Mouse (Mus musculus): ENCODE measurements around the gene Prrc2a. TPM values are rescaled to one million over a fixed set of nuclear protein-coding genes. Genes with fewer than 3 reads are reported as not detected.

Prrc2a gene
- polyA plus RNA-seq, 1 experiment from 2014 or later = 281 TPM

DNA sequence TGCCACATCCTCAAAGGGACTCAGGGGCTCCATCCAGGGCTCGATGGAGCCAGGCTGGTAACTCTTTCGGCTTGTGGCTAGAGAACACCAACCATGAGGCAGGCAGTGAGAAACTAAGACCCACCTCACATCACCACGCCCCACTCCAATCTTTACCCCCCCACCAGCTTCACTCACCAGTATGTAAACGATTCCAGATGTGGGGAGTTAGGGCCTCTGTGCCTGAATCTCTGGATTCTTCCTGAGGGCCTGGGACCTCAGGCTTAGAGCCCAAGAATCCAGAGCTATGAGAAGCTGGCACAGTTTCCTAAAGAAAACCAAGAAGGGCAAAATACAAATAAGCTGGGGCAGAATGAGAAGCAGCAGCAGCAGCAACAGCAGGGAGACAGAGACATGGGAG, 10.8 kb downstream of the Prrc2a start:
- Histone ChIP-seq H3K27ac (ENCODE audit: low read depth, low read length) (no peak overlapping the region), H3K4me2 (ENCODE audit: low read depth, low read length, severe bottlenecking) (no peak overlapping the region), H3K4me3 (ENCODE audit: low read depth, low read length) (no peak overlapping the region), H3K36me3 (ENCODE audit: control insufficient read depth, insufficient read depth, low read length) (peaks cover 81% of the 10 kb centered on the region), H3K4me1 (replicated peaks; ENCODE audit: control insufficient read depth, insufficient read depth, low read length) (no peaks in the 10 kb centered on the region), H3K9me3 (ENCODE audit: control insufficient read depth, low read length) (no peaks in the 10 kb centered on the region), H3K27me3 (ENCODE audit: control insufficient read depth, insufficient read depth, low read length) (no peaks in the 10 kb centered on the region), H3K9ac (ENCODE audit: low read length) (no peak overlapping the region)
- DNase-seq (ENCODE audit: low spot score) = no peak
- no peak for ATAC-seq (replicated peaks; ENCODE audit: low FRiP score)
- 90% methylated on average over 4 of the region's 4 CpGs for WGBS

GRCm38 (mm10) chr17:35153077-35153476, 11.6 kb downstream of the Prrc2a start:
- Histone ChIP-seq H3K36me3 (ENCODE audit: control insufficient read depth, insufficient read depth, low read length) (peaks cover 74% of the 10 kb centered on the region), H3K4me1 (replicated peaks; ENCODE audit: control insufficient read depth, insufficient read depth, low read length) (no peaks in the 10 kb centered on the region), H3K4me2 (ENCODE audit: low read depth, low read length, severe bottlenecking) (no peak overlapping the region), H3K9me3 (ENCODE audit: control insufficient read depth, low read length) (no peaks in the 10 kb centered on the region), H3K27ac (ENCODE audit: low read depth, low read length) (no peak overlapping the region), H3K4me3 (ENCODE audit: low read depth, low read length) (no peak overlapping the region), H3K27me3 (ENCODE audit: control insufficient read depth, insufficient read depth, low read length) (no peaks in the 10 kb centered on the region), H3K9ac (ENCODE audit: low read length) (no peak overlapping the region)
- peak; percentile 52 for DNase-seq (ENCODE audit: low spot score)
- 93% methylated on average over 9 of the region's 9 CpGs for WGBS
- ATAC-seq (replicated peaks; ENCODE audit: low FRiP score) = no peak

DNA sequence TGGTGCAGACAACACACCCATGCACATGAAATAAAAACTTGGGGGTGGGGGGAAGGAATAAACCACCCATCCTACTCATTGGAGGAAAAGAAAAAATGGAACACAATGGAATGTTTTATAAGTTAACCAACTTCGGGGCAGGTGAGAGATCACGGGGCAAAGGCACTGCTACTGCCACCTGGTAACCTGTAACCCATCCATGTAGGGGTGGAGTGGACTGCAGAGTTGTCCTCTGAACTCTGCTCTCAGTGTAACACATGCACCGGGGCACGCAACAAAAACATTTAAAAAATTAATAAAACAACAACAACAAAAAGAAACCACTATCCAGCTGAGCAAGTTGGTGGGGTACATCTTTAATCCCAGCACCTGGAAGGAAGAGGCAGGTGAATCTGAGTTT, 12.6 kb downstream of the Prrc2a start:
- Histone ChIP-seq H3K9ac (ENCODE audit: low read length) (no peak overlapping the region), H3K4me3 (ENCODE audit: low read depth, low read length) (no peak overlapping the region), H3K27ac (ENCODE audit: low read depth, low read length) (no peak overlapping the region), H3K9me3 (ENCODE audit: control insufficient read depth, low read length) (no peaks in the 10 kb centered on the region), H3K4me2 (ENCODE audit: low read depth, low read length, severe bottlenecking) (no peak overlapping the region), H3K4me1 (replicated peaks; ENCODE audit: control insufficient read depth, insufficient read depth, low read length) (no peaks in the 10 kb centered on the region), H3K36me3 (ENCODE audit: control insufficient read depth, insufficient read depth, low read length) (peaks cover 65% of the 10 kb centered on the region), H3K27me3 (ENCODE audit: control insufficient read depth, insufficient read depth, low read length) (no peaks in the 10 kb centered on the region)
- DNase-seq (ENCODE audit: low spot score) = no peak
- no peak for ATAC-seq (replicated peaks; ENCODE audit: low FRiP score)
- 97% methylated on average over 4 of the region's 4 CpGs for WGBS

DNA sequence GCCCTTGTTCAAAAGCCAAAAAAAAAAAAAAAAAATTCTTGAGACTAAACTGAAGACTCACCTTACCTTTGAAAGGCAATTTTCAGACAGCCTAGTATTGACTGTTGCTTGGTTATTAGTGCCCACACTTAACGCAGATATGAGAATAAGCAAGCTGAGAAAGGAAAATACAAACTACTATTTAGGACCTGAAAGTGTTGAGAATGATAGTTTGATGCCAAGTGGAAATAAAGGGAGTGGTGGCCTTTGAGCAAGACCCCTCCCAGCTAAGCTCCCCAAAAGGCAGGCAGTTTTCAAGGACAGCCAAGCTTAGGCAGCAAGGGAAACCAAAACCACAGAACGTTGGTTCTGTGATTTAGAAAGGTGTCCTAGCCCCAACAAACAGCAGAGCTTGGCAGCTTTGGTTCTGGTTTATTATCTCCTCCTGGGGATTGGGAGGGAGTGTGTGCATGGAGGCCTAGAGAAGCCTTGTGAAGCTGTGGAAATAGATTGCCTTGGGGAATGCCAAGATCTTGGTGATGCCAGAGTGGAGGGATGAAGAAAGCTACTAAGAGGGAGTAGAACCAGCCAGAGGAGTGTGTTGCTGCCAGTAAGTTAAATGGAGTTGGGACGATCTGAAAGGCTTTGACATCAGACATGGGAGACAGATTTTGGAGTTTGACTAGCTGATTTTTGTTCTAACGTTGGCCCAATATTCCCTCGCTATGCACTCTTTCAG, 16.6 kb downstream of the Prrc2a start:
- Histone ChIP-seq H3K9me3 (ENCODE audit: control insufficient read depth, low read length) (no peaks in the 10 kb centered on the region), H3K4me2 (ENCODE audit: low read depth, low read length, severe bottlenecking) (no peak overlapping the region), H3K4me3 (ENCODE audit: low read depth, low read length) (no peak overlapping the region), H3K27me3 (ENCODE audit: control insufficient read depth, insufficient read depth, low read length) (no peaks in the 10 kb centered on the region), H3K36me3 (ENCODE audit: control insufficient read depth, insufficient read depth, low read length) (peaks cover 58% of the 10 kb centered on the region), H3K4me1 (replicated peaks; ENCODE audit: control insufficient read depth, insufficient read depth, low read length) (no peaks in the 10 kb centered on the region), H3K27ac (ENCODE audit: low read depth, low read length) (0 out of 2 replicates have a peak overlapping the region, but pooled peaks have one; percentile 6), H3K9ac (ENCODE audit: low read length) (no peak overlapping the region)
- no peak for ATAC-seq (replicated peaks; ENCODE audit: low FRiP score)
- 70% methylated on average over 5 of the region's 5 CpGs for WGBS
- DNase-seq (ENCODE audit: low spot score) = no peak

DNA sequence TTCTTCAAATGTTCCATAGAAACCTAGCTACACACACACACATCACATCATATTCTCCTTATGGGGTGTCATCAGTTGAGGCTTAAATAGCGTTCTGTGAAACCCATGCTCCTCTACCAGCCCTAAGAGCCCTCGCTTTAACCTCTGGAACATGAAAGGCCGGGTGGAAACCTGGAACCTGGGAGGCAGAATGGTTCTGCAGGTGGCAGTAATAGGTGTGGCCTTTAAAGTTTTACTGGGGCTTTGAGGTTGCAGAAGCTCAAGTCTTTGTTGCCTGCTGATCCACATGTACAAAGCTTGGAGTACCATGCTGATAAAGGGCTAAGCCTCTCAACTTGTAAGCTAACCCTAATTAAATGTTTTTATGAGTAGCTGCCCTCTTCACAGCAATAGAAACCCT, 17.3 kb downstream of the Prrc2a start:
- 65% methylated on average over 3 of the region's 3 CpGs for WGBS
- H3K36me3 ChIP-seq (ENCODE audit: control insufficient read depth, insufficient read depth, low read length) = peaks cover 58% of the 10 kb centered on the region
- no peaks in the 10 kb centered on the region for H3K4me1 ChIP-seq (replicated peaks; ENCODE audit: control insufficient read depth, insufficient read depth, low read length)
- no peak overlapping the region for H3K27ac ChIP-seq (ENCODE audit: low read depth, low read length)
- no peak overlapping the region for H3K9ac ChIP-seq (ENCODE audit: low read length)
- no peaks in the 10 kb centered on the region for H3K27me3 ChIP-seq (ENCODE audit: control insufficient read depth, insufficient read depth, low read length)
- no peak overlapping the region for H3K4me3 ChIP-seq (ENCODE audit: low read depth, low read length)
- DNase-seq (ENCODE audit: low spot score) (no peak), ATAC-seq (replicated peaks; ENCODE audit: low FRiP score) (no peak)
- H3K4me2 ChIP-seq (ENCODE audit: low read depth, low read length, severe bottlenecking) = no peak overlapping the region
- H3K9me3 ChIP-seq (ENCODE audit: control insufficient read depth, low read length) = no peaks in the 10 kb centered on the region

DNA sequence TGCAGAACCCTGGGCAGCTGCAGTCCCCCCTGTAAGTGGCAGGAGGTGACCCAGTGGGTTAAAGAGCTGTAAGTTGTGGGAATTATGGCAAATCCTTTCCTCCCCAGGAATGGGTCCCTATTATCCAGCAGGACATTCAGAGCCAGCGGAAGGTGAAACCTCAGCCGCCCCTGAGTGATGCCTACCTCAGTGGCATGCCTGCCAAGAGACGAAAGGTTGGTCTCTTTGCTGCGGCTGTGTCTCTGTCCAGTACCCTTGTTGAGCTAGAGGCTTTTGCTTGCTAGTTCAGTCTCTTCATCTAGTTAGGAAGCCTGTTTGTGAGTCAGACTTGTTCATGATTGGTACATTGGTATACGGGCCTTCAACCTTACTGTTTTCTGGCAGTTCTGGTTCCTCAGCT, 18.6 kb downstream of the Prrc2a start:
- Histone ChIP-seq H3K4me1 (replicated peaks; ENCODE audit: control insufficient read depth, insufficient read depth, low read length) (no peaks in the 10 kb centered on the region), H3K4me3 (ENCODE audit: low read depth, low read length) (no peak overlapping the region), H3K4me2 (ENCODE audit: low read depth, low read length, severe bottlenecking) (no peak overlapping the region), H3K9ac (ENCODE audit: low read length) (no peak overlapping the region), H3K36me3 (ENCODE audit: control insufficient read depth, insufficient read depth, low read length) (peaks cover 59% of the 10 kb centered on the region), H3K27ac (ENCODE audit: low read depth, low read length) (no peak overlapping the region), H3K9me3 (ENCODE audit: control insufficient read depth, low read length) (no peaks in the 10 kb centered on the region), H3K27me3 (ENCODE audit: control insufficient read depth, insufficient read depth, low read length) (no peaks in the 10 kb centered on the region)
- 89% methylated on average over 5 of the region's 5 CpGs for WGBS
- no peak for ATAC-seq (replicated peaks; ENCODE audit: low FRiP score)
- no peak for DNase-seq (ENCODE audit: low spot score)

- DNase-seq (ENCODE audit: low spot score) (no peak), ATAC-seq (replicated peaks; ENCODE audit: low FRiP score) (no peak)
- H3K27ac ChIP-seq (ENCODE audit: low read depth, low read length) = no peak overlapping the region
- no peak overlapping the region for H3K9ac ChIP-seq (ENCODE audit: low read length)
- H3K4me1 ChIP-seq (replicated peaks; ENCODE audit: control insufficient read depth, insufficient read depth, low read length) = no peaks in the 10 kb centered on the region; the same call in 1 of the 2 replicates
- no peaks in the 10 kb centered on the region for H3K27me3 ChIP-seq (ENCODE audit: control insufficient read depth, insufficient read depth, low read length)
- 89% methylated on average over 6 of the region's 6 CpGs for WGBS
- no peak overlapping the region for H3K4me2 ChIP-seq (ENCODE audit: low read depth, low read length, severe bottlenecking)
- H3K4me3 ChIP-seq (ENCODE audit: low read depth, low read length) = no peak overlapping the region
- H3K9me3 ChIP-seq (ENCODE audit: control insufficient read depth, low read length) = no peaks in the 10 kb centered on the region
- H3K36me3 ChIP-seq (ENCODE audit: control insufficient read depth, insufficient read depth, low read length) = peaks cover 55% of the 10 kb centered on the region
Measured at GRCm38 (mm10) chr17:35141971-35142370, 22.7 kb downstream of the Prrc2a start.

- Histone ChIP-seq H3K9ac (ENCODE audit: low read length) (no peak overlapping the region), H3K27ac (ENCODE audit: low read depth, low read length) (no peak overlapping the region), H3K9me3 (ENCODE audit: control insufficient read depth, low read length) (no peaks in the 10 kb centered on the region), H3K27me3 (ENCODE audit: control insufficient read depth, insufficient read depth, low read length) (no peaks in the 10 kb centered on the region), H3K4me3 (ENCODE audit: low read depth, low read length) (no peak overlapping the region), H3K4me1 (replicated peaks; ENCODE audit: control insufficient read depth, insufficient read depth, low read length) (peaks cover 3% of the 10 kb centered on the region), H3K36me3 (ENCODE audit: control insufficient read depth, insufficient read depth, low read length) (peaks cover 50% of the 10 kb centered on the region), H3K4me2 (ENCODE audit: low read depth, low read length, severe bottlenecking) (no peak overlapping the region)
- peak; percentile 55 for DNase-seq (ENCODE audit: low spot score)
- 84% methylated on average over 16 of the region's 16 CpGs for WGBS
- ATAC-seq (replicated peaks; ENCODE audit: low FRiP score) = no peak
Measured at GRCm38 (mm10) chr17:35140490-35140996, 24.2 kb downstream of the Prrc2a start.

- H3K9ac ChIP-seq (ENCODE audit: low read length) = no peak overlapping the region
- peaks cover 37% of the 10 kb centered on the region for H3K36me3 ChIP-seq (ENCODE audit: control insufficient read depth, insufficient read depth, low read length)
- H3K4me2 ChIP-seq (ENCODE audit: low read depth, low read length, severe bottlenecking) = no peak overlapping the region
- no peak overlapping the region for H3K4me3 ChIP-seq (ENCODE audit: low read depth, low read length)
- DNase-seq (ENCODE audit: low spot score) = no peak
- peaks cover 3% of the 10 kb centered on the region for H3K4me1 ChIP-seq (replicated peaks; ENCODE audit: control insufficient read depth, insufficient read depth, low read length)
- ATAC-seq (replicated peaks; ENCODE audit: low FRiP score) = no peak
- WGBS = 98% methylated on average over 3 of the region's 3 CpGs
- no peaks in the 10 kb centered on the region for H3K27me3 ChIP-seq (ENCODE audit: control insufficient read depth, insufficient read depth, low read length)
- no peak overlapping the region for H3K27ac ChIP-seq (ENCODE audit: low read depth, low read length)
- H3K9me3 ChIP-seq (ENCODE audit: control insufficient read depth, low read length) = no peaks in the 10 kb centered on the region
Measured at GRCm38 (mm10) chr17:35139269-35139668, 25.4 kb downstream of the Prrc2a start.
